Mouse (Mus musculus) liver, embryonic 16.5 days (tissue): ENCODE measurements around the gene Cib4. TPM values are rescaled to one million over a fixed set of nuclear protein-coding genes. Genes with fewer than 3 reads are reported as not detected.

Source experiments
- ATAC-seq: fragments of 200-750 bp; cut with Nextera tagmentation; 2 replicates; pipeline ENCODE4 v1.8.0; 2017; ENCODE audit warnings: low read depth, mild to moderate bottlenecking, moderate number of reproducible peaks, moderate library complexity
- H3K27ac ChIP-seq: fragments of 300-500 bp; sonication (generic); 2 replicates; pipeline ENCODE4 v1.5.1; 2014; ENCODE audit warnings: mild to moderate bottlenecking, low read length
- H3K27me3 ChIP-seq: fragments of 300-500 bp; sonication (generic); 2 replicates; pipeline ENCODE4 v1.6.1; 2014; ENCODE audit warnings: low read depth, low read length, mixed read lengths; ENCODE audit not compliant: control insufficient read depth, insufficient read depth
- H3K36me3 ChIP-seq: fragments of 300-500 bp; sonication (generic); 2 replicates; pipeline ENCODE4 v1.6.1; 2014; ENCODE audit warnings: mild to moderate bottlenecking; ENCODE audit not compliant: control insufficient read depth, insufficient read depth
- H3K4me1 ChIP-seq: fragments of 300-500 bp; sonication (generic); 2 replicates; pipeline ENCODE4 v1.6.1; 2014; ENCODE audit warnings: low read depth, low read length, mixed read lengths; ENCODE audit not compliant: control insufficient read depth
- H3K4me2 ChIP-seq: fragments of 300-500 bp; sonication (generic); 2 replicates; pipeline ENCODE4 v1.6.1; 2014; ENCODE audit warnings: low read depth, low read length, mixed read lengths
- H3K4me3 ChIP-seq: fragments of 300-500 bp; sonication (generic); 2 replicates; pipeline ENCODE4 v1.5.1; 2014; ENCODE audit warnings: low read depth, mild to moderate bottlenecking, low read length
- H3K9ac ChIP-seq: fragments of 300-500 bp; sonication (generic); 2 replicates; pipeline ENCODE4 v1.6.1; 2014; ENCODE audit warnings: low read depth, low read length
- H3K9me3 ChIP-seq: fragments of 300-500 bp; sonication (generic); replicated peaks from 2 replicates; pipeline ENCODE4 v1.6.1; 2016; ENCODE audit warnings: low read length; ENCODE audit not compliant: control insufficient read depth
- WGBS: fragments of 180-500 bp; shearing (Covaris S2); extraction: QIAGEN DNeasy Blood & Tissue Kit; methylation state at CpG from one replicate; pipeline ENCODE4 v1.1.7; 2014; ENCODE audit not compliant: insufficient replicate concordance; 5-methylcytosine and 5-hydroxymethylcytosine counted together
- polyA plus RNA-seq: library from polyadenylated mRNA; unstranded; fragments of >200 nt; fragmentation: Nextera tagmentation; extraction: Ambion mirVana; gene quantifications from 2 replicates; pipeline ENCODE4 v1.2.1, GENCODE M21; 2015

Cib4 gene
- polyA plus RNA-seq, 1 experiment from 2014 or later: not detected

DNA sequence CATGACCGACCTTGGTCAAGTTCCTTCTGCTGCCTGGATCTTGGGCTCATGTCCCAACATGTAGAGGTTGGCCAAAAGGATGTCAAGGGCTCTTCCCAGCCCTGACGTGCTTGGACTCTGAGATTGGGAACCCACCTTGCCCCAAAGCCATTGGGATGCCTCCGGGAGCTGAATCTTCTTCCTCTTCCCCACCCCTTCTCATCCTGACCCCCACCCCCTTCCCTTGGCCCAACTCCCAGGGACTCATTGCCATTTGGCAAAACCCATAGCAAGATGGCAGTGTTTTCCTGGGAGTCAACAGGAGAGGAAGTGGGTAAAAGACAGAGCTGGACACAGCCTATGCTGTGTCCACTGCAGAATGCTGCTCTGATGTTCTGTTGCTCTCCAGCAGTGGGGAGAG is 43.9 kb upstream of the Cib4 start:
- Histone ChIP-seq H3K9ac (no peak overlapping the region), H3K4me3 (no peak overlapping the region), H3K36me3 (no peaks in the 10 kb centered on the region), H3K27ac (no peak overlapping the region), H3K4me1 (peaks cover 5% of the 10 kb centered on the region; the same call in 1 of the 2 replicates), H3K27me3 (peaks cover 46% of the 10 kb centered on the region), H3K9me3 (no peaks in the 10 kb centered on the region), H3K4me2 (no peak overlapping the region)
- no peak for ATAC-seq
- 45% methylated on average over 3 of the region's 3 CpGs for WGBS

DNA sequence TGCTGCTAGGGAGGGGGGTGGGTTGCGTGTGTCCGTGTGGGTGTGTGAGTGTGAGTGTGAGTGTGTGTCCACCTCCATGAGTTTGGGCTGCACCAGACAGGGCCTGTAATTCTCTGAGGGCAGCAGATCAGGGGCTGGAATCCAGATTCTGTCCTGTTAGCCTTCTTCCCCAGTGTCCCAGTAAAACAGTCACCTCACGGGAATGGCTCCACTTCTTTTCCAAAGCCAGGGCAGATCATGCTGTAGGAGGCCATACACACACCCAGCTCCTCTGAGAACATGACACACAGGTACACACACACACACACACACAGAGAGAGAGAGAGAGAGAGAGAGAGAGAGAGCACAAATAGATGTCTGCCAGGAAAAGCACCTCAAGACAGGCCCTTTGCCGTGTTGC is 43.4 kb upstream of the Cib4 start:
- Histone ChIP-seq H3K4me1 (peaks cover 5% of the 10 kb centered on the region; the same call in 1 of the 2 replicates), H3K9me3 (no peaks in the 10 kb centered on the region), H3K4me2 (no peak overlapping the region), H3K9ac (no peak overlapping the region), H3K27ac (no peak overlapping the region), H3K36me3 (no peaks in the 10 kb centered on the region), H3K27me3 (peaks cover 46% of the 10 kb centered on the region), H3K4me3 (no peak overlapping the region)
- ATAC-seq: no peak
- WGBS: 54% methylated on average over 4 of the region's 4 CpGs

DNA sequence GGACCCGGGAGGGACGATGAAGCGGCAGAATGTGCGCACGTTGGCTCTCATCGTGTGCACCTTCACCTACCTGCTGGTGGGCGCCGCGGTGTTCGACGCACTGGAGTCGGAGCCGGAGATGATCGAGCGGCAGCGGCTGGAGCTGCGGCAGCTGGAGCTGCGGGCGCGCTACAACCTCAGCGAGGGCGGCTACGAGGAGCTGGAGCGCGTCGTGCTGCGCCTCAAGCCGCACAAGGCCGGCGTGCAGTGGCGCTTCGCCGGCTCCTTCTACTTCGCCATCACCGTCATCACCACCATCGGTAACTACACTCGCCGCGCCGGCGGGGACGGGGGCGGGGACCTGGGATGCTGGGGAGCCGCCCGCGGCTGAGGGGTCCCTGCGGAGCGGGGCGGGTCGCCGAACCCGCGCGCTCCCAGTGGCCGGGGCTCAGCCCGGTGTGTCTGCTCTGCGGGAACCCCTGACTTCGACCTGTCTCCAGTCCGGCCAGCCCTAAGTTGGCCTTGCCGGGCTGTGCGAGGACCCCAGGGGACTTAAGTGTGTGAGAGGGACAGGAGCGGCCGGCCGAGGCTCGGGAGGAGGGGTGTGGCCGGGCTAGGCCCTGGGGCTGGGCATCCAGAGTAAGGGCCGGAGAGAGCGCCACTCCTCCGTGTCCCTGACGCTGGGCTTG is 42.8 kb upstream of the Cib4 start:
- WGBS: 2% methylated on average over 68 of the region's 70 CpGs
- Histone ChIP-seq H3K9me3 (no peaks in the 10 kb centered on the region), H3K27ac (no peak overlapping the region), H3K36me3 (no peaks in the 10 kb centered on the region), H3K4me1 (peaks cover 5% of the 10 kb centered on the region; the same call in 1 of the 2 replicates), H3K9ac (no peak overlapping the region), H3K27me3 (peaks cover 46% of the 10 kb centered on the region), H3K4me2 (peak overlapping the region; percentile 55), H3K4me3 (peak overlapping the region; percentile 38)
- no peak for ATAC-seq

DNA sequence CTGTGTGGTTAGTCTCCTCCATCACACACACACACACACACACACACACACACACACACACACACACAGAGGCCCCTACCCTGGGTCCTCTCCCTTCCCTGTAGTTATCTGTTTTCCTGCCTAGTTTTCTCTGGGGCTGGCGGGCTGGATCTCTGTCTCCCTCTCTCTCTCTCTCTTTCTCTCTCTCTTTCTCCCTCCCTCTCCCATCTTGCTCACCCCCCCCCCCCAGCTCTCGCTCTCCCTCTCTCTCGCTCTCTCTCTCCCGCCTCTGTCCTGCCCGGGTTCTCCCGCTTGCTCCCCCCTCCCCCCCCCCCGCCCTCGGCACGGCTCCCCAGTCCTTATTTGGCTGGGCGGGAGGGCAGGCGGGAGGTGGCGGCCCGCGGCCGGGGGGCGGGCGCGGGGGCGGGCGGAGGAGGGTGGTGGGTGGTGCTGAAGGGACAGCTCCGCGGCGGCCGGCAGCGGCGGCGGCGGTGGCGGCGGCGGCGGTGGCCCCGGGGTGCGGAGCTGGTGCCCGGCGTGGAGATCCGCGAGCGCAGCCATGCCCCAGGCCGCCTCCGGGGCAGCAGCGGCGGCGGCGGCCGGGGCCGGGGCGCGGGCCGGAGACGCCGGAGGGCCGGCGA is 42.2 kb upstream of the Cib4 start, which contains the start of gene Kcnk3:
Kcnk3 (plus strand) TSS at position 490 of the 620 bp plus-strand sequence.
- H3K36me3 ChIP-seq: no peaks in the 10 kb centered on the region
- peak within 1 kb of the TSS; percentile 38 for H3K4me3 ChIP-seq
- 5% methylated on average over 14 of the region's 54 CpGs for WGBS
- peaks cover 5% of the 10 kb centered on the region; the same call in 1 of the 2 replicates for H3K4me1 ChIP-seq
- no peak within 1 kb of the TSS for H3K27ac ChIP-seq
- H3K9me3 ChIP-seq: no peaks in the 10 kb centered on the region
- H3K4me2 ChIP-seq: peak within 1 kb of the TSS; percentile 55
- peaks cover 46% of the 10 kb centered on the region for H3K27me3 ChIP-seq
- no peak within 1 kb of the TSS for H3K9ac ChIP-seq
- peak; percentile 35; the same call in 1 of the 2 replicates for ATAC-seq

DNA sequence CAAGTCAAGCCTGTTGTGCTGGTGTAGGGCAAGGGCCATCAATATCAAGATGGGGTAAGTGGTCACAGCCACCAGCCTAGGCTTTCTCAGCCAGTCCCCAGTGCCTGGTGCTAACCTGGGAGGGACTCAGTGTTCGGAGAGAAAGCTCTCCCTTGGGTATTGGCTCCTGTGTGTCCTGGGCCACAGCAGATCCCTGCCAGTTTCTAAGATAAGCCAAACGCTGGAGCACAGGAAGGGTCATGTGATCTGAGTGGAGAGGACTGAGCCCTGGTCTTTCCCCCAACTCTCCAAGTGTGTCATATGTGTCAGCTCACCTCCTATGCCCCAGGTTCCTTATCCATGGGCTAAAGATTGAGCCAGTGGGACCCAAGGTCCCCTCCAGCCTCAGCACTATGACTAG is 41.5 kb upstream of the Cib4 start:
- Histone ChIP-seq H3K4me3 (no peak overlapping the region), H3K9me3 (no peaks in the 10 kb centered on the region), H3K27me3 (peaks cover 46% of the 10 kb centered on the region), H3K9ac (no peak overlapping the region), H3K4me2 (no peak overlapping the region), H3K4me1 (peaks cover 5% of the 10 kb centered on the region; the same call in 1 of the 2 replicates), H3K36me3 (no peaks in the 10 kb centered on the region), H3K27ac (no peak overlapping the region)
- WGBS: 14% methylated on average over 2 of the region's 2 CpGs
- ATAC-seq: no peak

DNA sequence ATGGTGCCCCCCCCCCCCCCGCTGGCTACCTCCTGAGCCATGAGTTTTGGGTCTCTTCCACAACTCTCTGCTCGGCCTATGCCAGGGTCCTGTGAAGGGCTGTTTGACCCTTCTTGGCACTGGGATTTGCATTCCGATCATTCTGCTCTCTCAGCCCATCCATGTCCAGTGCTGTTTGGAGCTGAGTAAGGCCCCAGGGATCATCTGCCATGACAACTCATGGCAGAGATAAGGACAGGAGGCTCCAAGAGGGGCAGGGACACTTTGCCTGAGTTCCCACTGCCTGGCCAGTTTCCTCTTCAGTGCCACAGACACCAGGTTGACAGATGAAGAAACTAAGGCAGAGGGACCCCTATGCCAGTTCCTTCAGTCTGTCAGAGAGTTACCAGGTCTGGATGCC is 41.0 kb upstream of the Cib4 start:
- Histone ChIP-seq H3K4me1 (peaks cover 5% of the 10 kb centered on the region; the same call in 1 of the 2 replicates), H3K9me3 (no peaks in the 10 kb centered on the region), H3K4me3 (no peak overlapping the region), H3K27ac (no peak overlapping the region), H3K27me3 (peaks cover 46% of the 10 kb centered on the region), H3K9ac (no peak overlapping the region), H3K36me3 (no peaks in the 10 kb centered on the region), H3K4me2 (no peak overlapping the region)
- no peak for ATAC-seq
- WGBS: 56% methylated on average over 3 of the region's 3 CpGs

DNA sequence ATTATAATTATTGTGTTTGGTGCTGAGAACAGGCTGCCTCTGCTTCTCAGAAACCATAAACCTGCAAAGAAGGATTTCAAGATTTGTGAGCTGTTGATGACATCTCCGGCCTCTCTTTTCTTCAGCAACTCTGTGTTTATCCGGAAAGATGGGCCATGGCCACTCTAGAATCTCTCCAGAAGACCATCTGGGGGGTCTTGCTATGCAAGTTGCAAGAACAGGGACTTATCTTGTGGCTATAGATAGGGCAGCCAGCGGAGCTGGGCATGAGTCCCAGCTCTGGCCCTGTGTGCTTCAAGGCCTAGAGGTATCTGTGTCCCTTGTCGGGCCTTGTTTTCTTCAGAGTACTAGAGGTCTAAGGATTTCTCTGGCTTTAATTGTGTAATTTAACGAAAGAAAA is 36.4 kb upstream of the Cib4 start:
- WGBS: 53% methylated on average over 5 of the region's 5 CpGs
- H3K4me2 ChIP-seq: no peak overlapping the region
- H3K27ac ChIP-seq: no peak overlapping the region
- no peaks in the 10 kb centered on the region for H3K4me1 ChIP-seq
- no peaks in the 10 kb centered on the region for H3K36me3 ChIP-seq
- H3K27me3 ChIP-seq: peaks cover 9% of the 10 kb centered on the region
- no peak for ATAC-seq
- H3K9ac ChIP-seq: no peak overlapping the region
- H3K9me3 ChIP-seq: no peaks in the 10 kb centered on the region
- H3K4me3 ChIP-seq: no peak overlapping the region

DNA sequence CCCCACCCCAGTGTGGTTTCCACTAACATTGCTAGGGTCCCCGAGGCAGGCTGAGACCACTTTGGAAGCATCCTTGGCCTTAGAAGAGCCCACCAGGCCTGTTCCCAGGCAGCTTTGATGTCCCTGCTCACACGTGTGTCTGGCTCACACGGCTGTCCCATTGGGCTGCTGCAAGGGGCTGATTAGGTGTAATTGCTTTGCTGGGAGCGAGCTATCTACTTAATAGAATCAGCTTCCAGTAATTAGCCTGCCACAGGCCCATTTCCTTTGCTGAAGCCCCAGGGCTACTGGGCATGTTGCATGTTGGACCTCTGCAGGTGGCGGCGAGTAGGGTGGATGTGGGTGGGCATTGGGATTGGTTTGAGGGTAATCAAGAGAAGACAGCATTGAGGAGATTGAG is 35.1 kb upstream of the Cib4 start:
- no peak overlapping the region for H3K4me3 ChIP-seq
- 45% methylated on average over 6 of the region's 6 CpGs for WGBS
- no peak overlapping the region for H3K27ac ChIP-seq
- no peaks in the 10 kb centered on the region for H3K36me3 ChIP-seq
- H3K9me3 ChIP-seq: no peaks in the 10 kb centered on the region
- peaks cover 2% of the 10 kb centered on the region; the same call in 1 of the 2 replicates for H3K27me3 ChIP-seq
- H3K4me2 ChIP-seq: no peak overlapping the region
- no peaks in the 10 kb centered on the region; the same call in 1 of the 2 replicates for H3K4me1 ChIP-seq
- no peak overlapping the region for H3K9ac ChIP-seq
- ATAC-seq: no peak

DNA sequence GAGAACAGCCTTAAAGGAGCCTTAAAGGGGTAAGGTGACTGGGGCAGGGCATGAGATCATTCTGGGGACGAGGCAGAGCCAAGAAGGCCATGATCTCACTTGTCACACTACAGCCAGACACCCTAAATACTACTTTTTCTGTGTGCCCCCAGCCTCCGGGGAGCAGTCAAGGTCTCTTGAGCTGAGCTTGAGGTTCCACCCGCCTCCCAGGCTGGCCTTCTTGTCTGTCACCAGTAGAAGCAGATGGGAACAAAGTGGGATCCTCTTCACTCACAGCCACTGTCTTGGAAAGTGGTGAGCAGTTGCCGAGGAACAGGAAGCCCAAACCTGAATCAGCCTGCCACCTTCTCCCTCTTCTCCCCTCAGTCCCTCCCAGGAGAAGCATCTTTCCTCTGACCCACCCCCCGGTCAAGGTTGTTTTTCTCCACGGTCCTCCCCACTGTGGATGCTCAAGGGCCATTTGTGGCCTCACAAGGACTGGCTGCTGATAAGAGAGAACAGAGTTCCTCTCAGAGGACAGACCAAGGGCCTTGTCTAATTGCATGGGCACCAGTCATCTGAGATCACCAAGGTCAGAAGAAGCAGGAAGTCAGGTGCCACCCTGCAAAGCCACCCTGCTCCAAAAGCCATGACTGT is 32.9 kb upstream of the Cib4 start:
- Histone ChIP-seq H3K27ac (no peak overlapping the region), H3K9me3 (no peaks in the 10 kb centered on the region), H3K4me3 (no peak overlapping the region), H3K9ac (no peak overlapping the region), H3K4me1 (no peaks in the 10 kb centered on the region; the same call in 1 of the 2 replicates), H3K27me3 (peaks cover 2% of the 10 kb centered on the region; the same call in 1 of the 2 replicates), H3K36me3 (no peaks in the 10 kb centered on the region), H3K4me2 (no peak overlapping the region)
- WGBS: 51% methylated on average over 6 of the region's 6 CpGs
- ATAC-seq: no peak
